13 mouse cellular contexts compared by ENCODE assay signal in genomic region chr8:122021725-122022124, GRCm38 (mm10).
DNase-seq lines count a peak whose midpoint lies in the region; ATAC-seq lines count a peak whose summit lies in the region.
"Had no signal": no experiment of that assay in that cellular context is flagged by ENCODE, and none has a peak within 500 bp of the region (broad histone marks: within the 10 kb centered on the region; RNA-seq: fewer than 3 reads in every experiment).

No protein-coding gene starts in this region.

- no peak overlapping the region for H3K9ac ChIP-seq in kidney, embryonic 15.5 days
- H3K9ac ChIP-seq: liver, embryonic 14.5 days; neural tube, embryonic 13.5 days had no signal

- no peak overlapping the region for H3K4me2 ChIP-seq in kidney, embryonic 15.5 days
- H3K4me2 ChIP-seq: neural tube, embryonic 13.5 days had no signal

- H3K27me3 ChIP-seq in kidney, embryonic 15.5 days: no peaks in the 10 kb centered on the region
- H3K27me3 ChIP-seq: neural tube, embryonic 13.5 days had no signal

- H3K4me1 ChIP-seq in kidney, embryonic 15.5 days: no peaks in the 10 kb centered on the region

- no peak overlapping the region for H3K27ac ChIP-seq in kidney, embryonic 15.5 days
- H3K27ac ChIP-seq: liver, embryonic 14.5 days; neural tube, embryonic 13.5 days had no signal

- peak; percentile 20 for DNase-seq in kidney, adult 18-20 months
- peak; percentile 77 for DNase-seq in NIH3T3 (ENCODE audit: low read depth)
- DNase-seq in fibroblast of lung, adult 2 months (ENCODE audit: low read depth): peak; percentile 65
- DNase-seq in lung, postnatal 14 days: peak; percentile 29
- DNase-seq in testis, postnatal 14 days (ENCODE audit: low spot score): no peak
- no peak for DNase-seq in layer of hippocampus, postnatal 10 days (ENCODE audit: low spot score in 2 of 2)
- DNase-seq in cerebellum, adult 11-12 months: no peak
- DNase-seq: adrenal gland, adult 2 months; cerebellum, postnatal 36 days; thymus, postnatal 36 days had no signal

- ATAC-seq in kidney, embryonic 15.5 days (replicated peaks; ENCODE audit: low FRiP score): no peak

- no peak overlapping the region for H3K4me3 ChIP-seq in kidney, embryonic 15.5 days (replicated peaks)
- H3K4me3 ChIP-seq: neural tube, embryonic 13.5 days had no signal

- no peaks in the 10 kb centered on the region for H3K9me3 ChIP-seq in kidney, embryonic 15.5 days (replicated peaks)
- H3K9me3 ChIP-seq: neural tube, embryonic 13.5 days had no signal

- H3K36me3 ChIP-seq in kidney, embryonic 15.5 days: peaks cover 79% of the 10 kb centered on the region

- WGBS in kidney, embryonic 15.5 days: 86% methylated on average over 2 of the region's 2 CpGs

Comparison
In these comparisons a context has a peak if more than half of its experiments do, and no peak if none do; other contexts are left out.
1. DNase-seq: peak in kidney, adult 18-20 months (single experiment), NIH3T3 (single experiment), fibroblast of lung, adult 2 months (single experiment) and lung, postnatal 14 days (single experiment); none in testis, postnatal 14 days (single experiment), layer of hippocampus, postnatal 10 days (0 of 2) and cerebellum, adult 11-12 months (single experiment).